Mouse (Mus musculus) kidney, embryonic 16.5 days (tissue): ENCODE data around the gene Fth1. TPM values are rescaled to one million over a fixed set of nuclear protein-coding genes. Genes with fewer than 3 reads are reported as not detected.
A peak's percentile ranks its signal among the peaks of the same experiment; 100 is the strongest.

Experiments used
- ATAC-seq: fragments of 200-750 bp; cut with Nextera tagmentation; 2 replicates; pipeline ENCODE4 v1.8.0; 2017; ENCODE audit warnings: moderate TSS enrichment; ENCODE audit not compliant: low FRiP score, low TSS enrichment
- H3K27ac ChIP-seq: fragments of 300-500 bp; sonication (generic); 2 replicates; pipeline ENCODE4 v1.5.1; 2014; ENCODE audit warnings: low read length
- H3K27me3 ChIP-seq: fragments of 300-500 bp; sonication (generic); 2 replicates; pipeline ENCODE4 v1.6.1; 2014; ENCODE audit warnings: low read length, control low read depth, mixed read lengths; ENCODE audit not compliant: insufficient read depth
- H3K36me3 ChIP-seq: fragments of 300-500 bp; sonication (generic); 2 replicates; pipeline ENCODE4 v1.6.1; 2014; ENCODE audit warnings: low read length, control low read depth, mixed read lengths; ENCODE audit not compliant: insufficient read depth
- H3K4me1 ChIP-seq: fragments of 300-500 bp; sonication (generic); 2 replicates; pipeline ENCODE4 v1.6.1; 2014; ENCODE audit warnings: low read length, control low read depth, mixed read lengths; ENCODE audit not compliant: insufficient read depth
- H3K4me2 ChIP-seq: fragments of 300-500 bp; sonication (generic); replicated peaks from 2 replicates; pipeline ENCODE4 v1.6.1; 2014; ENCODE audit warnings: low read depth, low read length
- H3K4me3 ChIP-seq: fragments of 300-500 bp; sonication (generic); 2 replicates; pipeline ENCODE4 v1.5.1; 2014; ENCODE audit warnings: mild to moderate bottlenecking, low read length
- H3K9ac ChIP-seq: fragments of 300-500 bp; sonication (generic); replicated peaks from 2 replicates; pipeline ENCODE4 v1.6.1; 2014; ENCODE audit warnings: low read length
- H3K9me3 ChIP-seq: fragments of 300-500 bp; sonication (generic); 2 replicates; pipeline ENCODE4 v1.6.1; 2016; ENCODE audit warnings: low read length, control low read depth
- WGBS: fragments of 180-500 bp; shearing (Covaris S2); extraction: QIAGEN DNeasy Blood & Tissue Kit; methylation state at CpG from one replicate; pipeline ENCODE4 v1.1.7; 2014; 5-methylcytosine and 5-hydroxymethylcytosine counted together
- polyA plus RNA-seq: library from polyadenylated mRNA; unstranded; fragments of >200 nt; fragmentation: Nextera tagmentation; extraction: Ambion mirVana; gene quantifications from 2 replicates; pipeline ENCODE4 v1.2.1, GENCODE M21; 2015

The Fth1 gene
- polyA plus RNA-seq, 1 experiment from 2014 or later: 1,651 TPM

- Histone ChIP-seq H3K4me1 (peaks cover 16% of the 10 kb centered on the region), H3K4me2 (no peak overlapping the region), H3K27ac (no peak overlapping the region), H3K27me3 (no peaks in the 10 kb centered on the region), H3K36me3 (peaks cover 18% of the 10 kb centered on the region), H3K4me3 (no peak overlapping the region), H3K9me3 (no peaks in the 10 kb centered on the region), H3K9ac (no peak overlapping the region)
- WGBS: 70% methylated on average over 17 of the region's 17 CpGs
- no peak for ATAC-seq
These were observed 8.9 kb downstream of the Fth1 start for GRCm38 (mm10) chr19:9989171-9989883.

GRCm38 (mm10) chr19:9989884-9990256 lies 9.5 kb downstream of the Fth1 start:
- ATAC-seq: no peak
- no peak overlapping the region for H3K9ac ChIP-seq
- peaks cover 13% of the 10 kb centered on the region for H3K36me3 ChIP-seq
- no peaks in the 10 kb centered on the region for H3K9me3 ChIP-seq
- peaks cover 16% of the 10 kb centered on the region for H3K4me1 ChIP-seq
- H3K4me2 ChIP-seq: no peak overlapping the region
- no peak overlapping the region for H3K27ac ChIP-seq
- no peaks in the 10 kb centered on the region for H3K27me3 ChIP-seq
- no peak overlapping the region for H3K4me3 ChIP-seq

- no peaks in the 10 kb centered on the region for H3K27me3 ChIP-seq
- no peak overlapping the region for H3K9ac ChIP-seq
- H3K4me2 ChIP-seq: no peak overlapping the region
- H3K4me3 ChIP-seq: no peak overlapping the region
- H3K36me3 ChIP-seq: 0 out of 2 replicates have a peak, but pooled peaks cover under 1% of the 10 kb centered on the region
- no peaks in the 10 kb centered on the region for H3K9me3 ChIP-seq
- 29% methylated on average over 5 of the region's 5 CpGs for WGBS
- ATAC-seq: peak; percentile 39; the same call in 1 of the 2 replicates
- H3K27ac ChIP-seq: 0 out of 2 replicates have a peak overlapping the region, but pooled peaks have one; percentile 14
- peaks cover 16% of the 10 kb centered on the region for H3K4me1 ChIP-seq
These were observed 10.9 kb downstream of the Fth1 start for GRCm38 (mm10) chr19:9991304-9991703.

- no peaks in the 10 kb centered on the region for H3K9me3 ChIP-seq
- WGBS: 45% methylated on average over 26 of the region's 26 CpGs
- peak; percentile 57 for ATAC-seq
- H3K27me3 ChIP-seq: no peaks in the 10 kb centered on the region
- H3K4me3 ChIP-seq: peak overlapping the region; percentile 32
- no peaks in the 10 kb centered on the region for H3K36me3 ChIP-seq
- H3K9ac ChIP-seq: peak overlapping the region; percentile 43
- peak overlapping the region; percentile 52 for H3K4me2 ChIP-seq
- peaks cover 13% of the 10 kb centered on the region for H3K4me1 ChIP-seq
- H3K27ac ChIP-seq: no peak overlapping the region
These were observed 11.9 kb downstream of the Fth1 start for GRCm38 (mm10) chr19:9992011-9992958.

GRCm38 (mm10) chr19:9993036-9993656 lies 12.7 kb downstream of the Fth1 start:
- Histone ChIP-seq H3K9me3 (no peaks in the 10 kb centered on the region), H3K27me3 (no peaks in the 10 kb centered on the region), H3K9ac (peak overlapping the region; percentile 43), H3K4me1 (peaks cover 9% of the 10 kb centered on the region; the same call in 1 of the 2 replicates), H3K4me3 (peak overlapping the region; percentile 32), H3K4me2 (peak overlapping the region; percentile 52), H3K27ac (no peak overlapping the region), H3K36me3 (no peaks in the 10 kb centered on the region)
- ATAC-seq: peak; percentile 90
- WGBS: 4% methylated on average over 17 of the region's 17 CpGs

- Histone ChIP-seq H3K4me1 (peaks cover 7% of the 10 kb centered on the region; the same call in 1 of the 2 replicates), H3K27me3 (no peaks in the 10 kb centered on the region), H3K9ac (no peak overlapping the region), H3K4me3 (no peak overlapping the region), H3K4me2 (no peak overlapping the region), H3K36me3 (no peaks in the 10 kb centered on the region), H3K27ac (no peak overlapping the region), H3K9me3 (no peaks in the 10 kb centered on the region)
- 66% methylated on average over 12 of the region's 12 CpGs for WGBS
- no peak for ATAC-seq
These were observed 17.0 kb downstream of the Fth1 start for GRCm38 (mm10) chr19:9997204-9998062.

GRCm38 (mm10) chr19:9998063-9998416 lies 17.6 kb downstream of the Fth1 start:
- WGBS: 74% methylated on average over 2 of the region's 2 CpGs
- Histone ChIP-seq H3K4me3 (no peak overlapping the region), H3K27me3 (no peaks in the 10 kb centered on the region), H3K36me3 (no peaks in the 10 kb centered on the region), H3K4me2 (no peak overlapping the region), H3K9me3 (no peaks in the 10 kb centered on the region), H3K4me1 (peaks cover 4% of the 10 kb centered on the region; the same call in 1 of the 2 replicates), H3K27ac (no peak overlapping the region), H3K9ac (no peak overlapping the region)
- no peak for ATAC-seq

GRCm38 (mm10) chr19:9998736-9999486 lies 18.5 kb downstream of the Fth1 start:
- WGBS: 65% methylated on average over 13 of the region's 13 CpGs
- no peaks in the 10 kb centered on the region for H3K4me1 ChIP-seq
- H3K4me2 ChIP-seq: no peak overlapping the region
- H3K27me3 ChIP-seq: no peaks in the 10 kb centered on the region
- no peak overlapping the region for H3K27ac ChIP-seq
- ATAC-seq: no peak
- H3K9me3 ChIP-seq: no peaks in the 10 kb centered on the region
- H3K4me3 ChIP-seq: no peak overlapping the region
- H3K9ac ChIP-seq: no peak overlapping the region
- no peaks in the 10 kb centered on the region for H3K36me3 ChIP-seq
